Mouse (Mus musculus) heart, postnatal 14 days (tissue): ENCODE results near the gene Btbd9. TPM values are rescaled to one million over a fixed set of nuclear protein-coding genes. Genes with fewer than 3 reads are reported as not detected.

Experiments
- DNase-seq, 2 experiments: peaks; one replicate each; pipeline ENCODE4 v3.0.0; 2021 to 2022
- intact Hi-C: fragments of 180-260 bp; cut with DNase I; formaldehyde crosslinking; loops from one replicate; pipeline ENCODE4 v1.15.1; 2025
- total RNA-seq, 2 experiments: library from RNA; stranded (reverse); gene quantifications; 2 replicates each; pipeline ENCODE4 v1.2.3; 2021

Btbd9 gene
- total RNA-seq, 2 experiments from 2014 or later, result 20.9 to 22.4 TPM

DNA sequence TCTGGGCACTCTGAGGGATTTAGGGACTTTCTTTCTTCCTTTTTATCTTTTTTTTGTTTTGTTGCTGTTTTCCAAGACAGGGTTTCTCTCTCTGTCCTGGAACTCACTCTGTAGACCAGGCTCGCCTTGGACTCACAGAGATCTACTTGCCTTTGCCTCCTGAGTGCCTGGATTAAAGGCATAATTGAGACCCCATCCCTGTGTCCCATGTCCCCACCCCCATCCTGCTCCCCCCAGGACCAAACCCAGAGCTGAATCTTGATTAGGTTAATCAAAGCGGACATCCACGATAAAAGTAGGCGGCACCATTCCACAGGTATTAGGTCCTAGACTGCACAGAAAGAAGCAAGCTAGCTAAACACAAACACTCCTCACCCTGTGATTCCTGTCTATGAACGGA is 28.7 kb upstream of the Btbd9 start:
- intact Hi-C loops, result no loop called here
- no peak for DNase-seq

- DNase-seq, result no peak
- intact Hi-C loops, result no loop called here
Observed at GRCm38 (mm10) chr17:30604296-30604695, 28.0 kb upstream of the Btbd9 start.

GRCm38 (mm10) chr17:30602175-30602574 is 25.9 kb upstream of the Btbd9 start:
- intact Hi-C loops, result no loop called here
- no peak for DNase-seq

DNA sequence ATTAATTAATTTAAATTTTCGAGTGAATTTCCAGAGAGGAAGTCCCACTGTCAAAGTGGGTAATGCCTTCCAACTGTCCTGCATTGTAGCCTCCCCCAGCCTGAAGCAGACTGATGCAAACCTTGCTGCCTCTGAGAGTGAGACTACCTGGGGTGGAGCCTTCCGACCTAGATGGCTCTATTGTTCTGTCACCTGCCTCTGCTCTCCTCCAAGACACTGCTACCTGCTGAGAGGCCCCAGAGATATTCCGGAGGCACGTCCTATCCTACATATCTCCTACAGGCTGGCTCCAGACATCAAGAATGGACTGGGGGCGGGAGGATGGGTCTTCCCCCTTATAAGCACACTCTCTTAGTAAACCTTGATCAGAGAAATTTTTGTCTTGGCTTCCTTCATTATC is 22.0 kb upstream of the Btbd9 start:
- intact Hi-C loops, result loop anchor here (10.0 kb wide), 2 partner anchors 483 to 623 kb away; partner anchors contain the start of gene Mdga1

GRCm38 (mm10) chr17:30597786-30598185 is 21.5 kb upstream of the Btbd9 start:
- intact Hi-C loops, result loop anchor here (10.0 kb wide), 2 partner anchors 483 to 623 kb away; partner anchors contain the start of gene Mdga1
- no peak for DNase-seq

More for the DNA sequence above, 22.0 kb upstream of the Btbd9 start:
- no peak for DNase-seq

DNA sequence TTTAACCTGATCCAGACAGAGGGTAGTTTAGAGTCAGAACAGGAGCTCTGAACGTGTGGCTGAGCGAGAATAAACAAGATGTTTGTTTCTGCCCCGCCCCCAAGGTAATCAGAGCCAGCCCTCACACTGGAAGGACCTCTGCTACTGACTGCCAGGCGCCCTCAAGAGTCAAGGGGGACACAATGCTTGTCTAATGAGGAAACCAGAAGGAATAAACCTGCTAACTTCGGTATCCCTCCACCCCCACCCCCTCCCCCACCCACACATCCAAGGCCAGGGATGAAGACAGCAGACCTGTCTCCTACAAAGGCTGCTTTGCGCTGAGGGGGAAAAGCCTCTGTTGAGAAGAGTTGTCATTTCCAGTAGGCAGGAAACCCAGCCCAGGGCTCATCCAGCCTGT is 18.6 kb upstream of the Btbd9 start:
- no peak for DNase-seq
- intact Hi-C loops, result loop anchor here (10.0 kb wide), 2 partner anchors 480 to 620 kb away; partner anchors contain the start of gene Mdga1

DNA sequence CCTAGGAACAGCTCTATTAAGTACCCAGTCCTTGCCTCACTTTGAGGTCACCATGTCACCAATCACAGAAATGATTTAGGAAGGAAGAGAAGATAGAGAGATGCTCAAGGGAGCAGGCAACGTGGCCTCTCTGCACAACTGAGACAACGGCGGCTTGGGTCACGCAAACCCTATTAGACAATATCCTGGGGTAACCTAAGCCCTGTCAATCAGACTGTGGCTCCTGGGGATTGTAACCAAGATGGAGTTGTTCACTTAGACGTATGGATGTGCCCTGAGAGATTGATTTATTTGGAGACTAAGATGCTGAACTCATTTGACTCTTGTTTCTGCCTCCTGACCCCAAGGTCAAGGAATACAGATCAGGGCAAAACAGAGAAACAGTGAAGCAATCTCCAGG is 18.1 kb upstream of the Btbd9 start:
- intact Hi-C loops, result loop anchor here (10.0 kb wide), 2 partner anchors 480 to 620 kb away; partner anchors contain the start of gene Mdga1
- DNase-seq, result no peak

GRCm38 (mm10) chr17:30590417-30591198 is 14.3 kb upstream of the Btbd9 start:
- peak; percentile 52 to 68 for DNase-seq
- intact Hi-C loops, result loop anchor here (1.0 to 10.0 kb wide), 3 partner anchors 31 to 616 kb away; partner anchors contain the start of gene Mdga1

- intact Hi-C loops, result no loop called here
- DNase-seq, result no peak
Observed at GRCm38 (mm10) chr17:30583258-30584001, 7.1 kb upstream of the Btbd9 start.

- intact Hi-C loops, result no loop called here
- no peak for DNase-seq
Observed at GRCm38 (mm10) chr17:30582313-30582712, 6.0 kb upstream of the Btbd9 start.

GRCm38 (mm10) chr17:30581201-30581600 is 4.9 kb upstream of the Btbd9 start:
- intact Hi-C loops, result no loop called here
- no peak for DNase-seq

GRCm38 (mm10) chr17:30580781-30581180 is 4.5 kb upstream of the Btbd9 start:
- no peak for DNase-seq
- intact Hi-C loops, result no loop called here

- intact Hi-C loops, result loop anchor here (5.0 kb wide), 1 partner anchor 35 kb away; no protein-coding TSS in a partner anchor
- DNase-seq, result no peak
Observed at GRCm38 (mm10) chr17:30576946-30577345, 658 bp upstream of the Btbd9 start.

DNA sequence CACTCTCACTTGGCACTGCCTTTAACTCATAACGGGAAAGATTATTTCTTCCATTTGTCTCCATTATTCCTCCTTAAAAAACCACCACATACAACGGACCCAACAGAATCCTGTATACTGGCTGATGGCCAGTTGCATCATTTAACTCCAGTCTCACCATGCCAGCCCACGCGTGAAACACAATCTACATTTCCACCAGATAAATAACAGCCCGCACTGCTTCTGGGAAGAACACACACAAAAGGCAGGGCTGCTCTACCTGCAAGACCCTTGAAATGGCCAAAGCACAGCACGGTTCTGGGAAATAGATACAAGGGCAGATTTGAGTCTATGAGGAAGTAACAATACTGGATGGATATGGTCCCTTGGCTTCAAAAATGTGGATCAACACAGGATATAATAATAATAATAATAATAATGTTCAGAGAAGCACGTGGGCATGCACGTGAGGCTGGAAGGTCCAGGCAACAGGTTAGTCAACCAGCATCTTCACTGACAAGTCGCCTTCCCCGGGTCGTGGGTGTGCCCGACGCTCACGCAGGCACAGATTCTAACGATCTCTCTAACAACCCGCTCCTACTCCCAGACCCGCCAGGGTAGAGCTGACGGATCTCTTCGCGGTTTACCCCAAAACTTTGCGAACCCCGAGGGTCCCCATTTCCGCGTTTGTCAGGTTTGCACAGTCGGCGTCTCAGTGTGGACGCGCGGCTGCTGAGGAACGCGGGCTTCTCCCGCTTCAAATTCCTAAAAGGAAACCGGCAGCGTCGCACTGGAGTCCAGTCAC is 975 bp downstream of the Btbd9 start:
- no peak for DNase-seq
- intact Hi-C loops, result loop anchor here (5.0 kb wide), 1 partner anchor 37 kb away; no protein-coding TSS in a partner anchor

GRCm38 (mm10) chr17:30574783-30575075 is 1.6 kb downstream of the Btbd9 start:
- intact Hi-C loops, result loop anchor here (5.0 kb wide), 1 partner anchor 38 kb away; no protein-coding TSS in a partner anchor
- no peak for DNase-seq

GRCm38 (mm10) chr17:30573990-30574782 is 2.1 kb downstream of the Btbd9 start:
- intact Hi-C loops, result no loop called here

GRCm38 (mm10) chr17:30570971-30571370 is 5.3 kb downstream of the Btbd9 start:
- DNase-seq, result no peak
- intact Hi-C loops, result no loop called here

More at GRCm38 (mm10) chr17:30573990-30574782, 2.1 kb downstream of the Btbd9 start:
- peak in 1 of 2 experiments; percentile 33 for DNase-seq

DNA sequence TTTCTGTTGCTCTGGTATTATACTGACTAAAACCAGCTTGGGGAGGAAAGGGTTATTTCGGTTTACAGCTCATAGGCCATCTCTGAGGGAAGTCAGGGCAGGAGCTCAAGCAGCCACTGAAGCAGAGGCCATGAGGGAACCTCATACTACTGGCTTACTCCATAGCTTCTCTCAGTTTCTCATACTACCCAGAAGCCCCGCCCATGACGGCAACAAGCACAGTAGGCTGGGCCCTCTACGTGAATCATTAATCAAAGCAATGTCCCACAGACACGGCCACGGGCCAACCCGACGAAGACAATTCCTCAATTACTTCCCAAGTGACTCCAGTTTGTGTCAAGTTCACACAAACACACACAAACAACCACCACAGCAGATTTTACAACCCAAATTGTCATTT is 6.1 kb downstream of the Btbd9 start:
- intact Hi-C loops, result no loop called here
- DNase-seq, result no peak

DNA sequence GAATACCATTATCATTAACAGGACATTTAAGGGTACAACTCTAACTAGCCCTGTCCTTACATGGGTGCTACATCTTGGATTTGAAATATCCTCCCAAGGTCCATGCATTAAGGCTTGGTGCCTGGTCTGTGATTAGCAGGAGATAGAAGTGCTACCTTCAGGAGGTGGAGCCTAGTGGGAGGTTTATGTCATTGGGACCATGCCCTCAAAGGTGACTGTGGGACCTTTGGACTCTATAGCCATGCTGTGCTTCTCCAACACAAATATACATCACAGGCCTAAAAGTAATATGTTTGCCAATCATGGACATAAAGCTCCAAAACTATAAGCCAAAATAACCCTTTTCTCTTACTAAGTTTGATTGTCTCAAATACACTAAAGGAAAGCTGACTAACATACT is 7.8 kb downstream of the Btbd9 start:
- no peak for DNase-seq
- intact Hi-C loops, result no loop called here

- intact Hi-C loops, result no loop called here
- DNase-seq, result no peak
Observed at GRCm38 (mm10) chr17:30564971-30565370, 11.3 kb downstream of the Btbd9 start.
